Mouse (Mus musculus): ENCODE data around the gene Cabin1. TPM values are rescaled to one million over a fixed set of nuclear protein-coding genes. Genes with fewer than 3 reads are reported as not detected.

Cabin1 gene
- polyA plus RNA-seq, 2 experiments: 11.2 to 13.7 TPM

DNA sequence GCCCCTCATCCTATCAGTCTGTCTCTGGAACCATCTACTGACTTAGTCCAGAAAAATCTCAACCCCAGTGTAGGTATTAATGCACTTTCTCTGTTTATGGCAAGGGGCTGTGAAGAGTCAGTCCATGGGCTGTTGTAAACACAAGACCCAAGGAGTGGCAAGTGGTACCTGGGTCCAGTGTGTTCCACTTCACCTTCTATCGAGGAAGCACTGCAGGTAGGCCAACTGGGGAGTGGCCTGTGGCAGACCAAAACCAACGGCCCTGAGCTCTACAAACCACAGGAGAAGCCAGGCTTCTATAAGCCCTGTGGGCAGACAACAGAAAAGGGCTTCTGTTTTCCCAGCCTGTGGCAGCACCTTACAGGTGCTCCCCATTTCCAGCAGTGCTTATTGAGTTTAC lies 86.6 kb downstream of the Cabin1 start:
- no peak overlapping the region for H3K4me3 ChIP-seq (ENCODE audit: insufficient read depth in 1 of 2, low read depth in 2 of 2, low read length in 2 of 2)
- H3K4me1 ChIP-seq (replicated peaks; ENCODE audit: control insufficient read depth in 2 of 2, insufficient read depth in 2 of 2, low read length in 1 of 2): 0 out of 4 replicates have a peak, but pooled peaks cover 0 to 2% of the 10 kb centered on the region in 2 experiments
- no peak overlapping the region for H3K9ac ChIP-seq (replicated peaks)
- H3K27ac ChIP-seq: no peak overlapping the region
- peaks cover 6% of the 10 kb centered on the region for H3K36me3 ChIP-seq (replicated peaks; ENCODE audit: control insufficient read depth, insufficient read depth, low read depth)
- no peaks in the 10 kb centered on the region for H3K9me3 ChIP-seq (ENCODE audit: control insufficient read depth, low read length)
- no peak overlapping the region for H3K4me2 ChIP-seq (ENCODE audit: low read depth)
- DNase-seq (ENCODE audit: low read depth in 3 of 3, low spot score in 3 of 3) (no peak), ATAC-seq (ENCODE audit: insufficient read depth) (no peak)
- WGBS (ENCODE audit: insufficient replicate concordance): 75% methylated on average over 2 of the region's 2 CpGs
- H3K27me3 ChIP-seq (ENCODE audit: control insufficient read depth, insufficient read depth, low read length): no peaks in the 10 kb centered on the region
- TF ChIP-seq CTCF (IDR thresholded peaks at IDR 0.05; ENCODE audit: low read depth): no peak
- TF ChIP-seq EP300 (IDR thresholded peaks at IDR 0.05; ENCODE audit: low read depth): no peak

DNA sequence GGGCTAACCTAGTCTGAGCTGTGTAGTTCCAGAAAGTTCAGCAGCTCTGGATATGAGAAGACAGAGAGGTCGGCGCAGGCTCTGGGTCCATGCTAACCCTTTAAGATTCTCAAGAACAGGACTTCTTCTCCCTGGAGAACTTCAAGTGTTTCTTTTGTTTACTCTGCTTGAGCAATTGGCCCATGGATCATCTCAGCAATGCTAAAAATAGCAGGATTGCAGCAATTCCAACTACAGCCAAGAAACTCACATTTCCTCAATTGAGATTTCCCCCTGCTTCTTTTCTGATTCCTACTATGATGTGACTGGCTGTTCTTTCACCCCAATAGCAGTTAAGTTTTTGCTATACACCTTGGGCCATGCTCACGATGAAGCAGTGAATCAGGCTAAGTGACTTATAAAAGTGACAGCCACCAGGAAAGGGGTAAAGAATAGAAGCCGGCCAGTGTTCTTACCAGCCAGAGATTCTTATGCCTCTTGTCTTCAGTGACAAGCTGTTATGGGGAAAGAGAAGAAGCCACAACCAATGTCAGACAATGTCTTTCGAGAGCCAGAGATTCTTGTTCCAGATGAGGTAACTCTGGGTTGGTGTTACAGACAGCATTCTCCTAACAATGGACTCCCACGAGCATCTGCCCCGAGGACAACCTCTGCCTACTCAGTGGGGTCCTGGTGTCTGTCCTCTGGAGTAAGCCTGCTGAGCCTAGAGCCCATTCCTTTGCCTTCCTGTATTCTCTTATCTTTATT lies 87.1 kb downstream of the Cabin1 start:
- TF ChIP-seq EP300 (IDR thresholded peaks at IDR 0.05; ENCODE audit: low read depth) (no peak), CTCF (IDR thresholded peaks at IDR 0.05; ENCODE audit: low read depth) (no peak)
- Histone ChIP-seq H3K27me3 (ENCODE audit: control insufficient read depth, insufficient read depth, low read length) (no peaks in the 10 kb centered on the region), H3K9ac (replicated peaks) (no peak overlapping the region), H3K4me3 (ENCODE audit: insufficient read depth in 1 of 2, low read depth in 2 of 2, low read length in 2 of 2) (no peak overlapping the region), H3K9me3 (ENCODE audit: control insufficient read depth, low read length) (no peaks in the 10 kb centered on the region), H3K36me3 (replicated peaks; ENCODE audit: control insufficient read depth, insufficient read depth, low read depth) (peaks cover 4% of the 10 kb centered on the region; the same call in 1 of the 2 replicates), H3K4me2 (ENCODE audit: low read depth) (no peak overlapping the region), H3K4me1 (replicated peaks; ENCODE audit: control insufficient read depth in 2 of 2, insufficient read depth in 2 of 2, low read length in 1 of 2) (0 out of 4 replicates have a peak, but pooled peaks cover 0 to 2% of the 10 kb centered on the region in 2 experiments), H3K27ac (no peak overlapping the region)
- ATAC-seq (ENCODE audit: insufficient read depth) (no peak), DNase-seq (ENCODE audit: low read depth in 3 of 3, low spot score in 3 of 3) (no peak)
- 72% methylated on average over 7 of the region's 7 CpGs for WGBS (ENCODE audit: insufficient replicate concordance)

GRCm38 (mm10) chr10:75676286-75676685 lies 87.9 kb downstream of the Cabin1 start:
- Histone ChIP-seq H3K4me3 (ENCODE audit: insufficient read depth in 1 of 2, low read depth in 2 of 2, low read length in 2 of 2) (no peak overlapping the region), H3K27ac (no peak overlapping the region), H3K9ac (replicated peaks) (no peak overlapping the region), H3K36me3 (replicated peaks; ENCODE audit: control insufficient read depth, insufficient read depth, low read depth) (peaks cover 4% of the 10 kb centered on the region; the same call in 1 of the 2 replicates), H3K4me1 (replicated peaks; ENCODE audit: control insufficient read depth in 2 of 2, insufficient read depth in 2 of 2, low read length in 1 of 2) (0 out of 4 replicates have a peak, but pooled peaks cover 0 to 2% of the 10 kb centered on the region in 2 experiments), H3K27me3 (ENCODE audit: control insufficient read depth, insufficient read depth, low read length) (no peaks in the 10 kb centered on the region), H3K9me3 (ENCODE audit: control insufficient read depth, low read length) (no peaks in the 10 kb centered on the region), H3K4me2 (ENCODE audit: low read depth) (no peak overlapping the region)
- TF ChIP-seq CTCF (IDR thresholded peaks at IDR 0.05; ENCODE audit: low read depth) (no peak), EP300 (IDR thresholded peaks at IDR 0.05; ENCODE audit: low read depth) (no peak)
- 73% methylated on average over 2 of the region's 2 CpGs for WGBS (ENCODE audit: insufficient replicate concordance)
- ATAC-seq (ENCODE audit: insufficient read depth) (no peak), DNase-seq (ENCODE audit: low read depth in 3 of 3, low spot score in 3 of 3) (no peak)

GRCm38 (mm10) chr10:75675594-75675993 lies 88.5 kb downstream of the Cabin1 start:
- Histone ChIP-seq H3K9me3 (ENCODE audit: control insufficient read depth, low read length) (no peaks in the 10 kb centered on the region), H3K27me3 (ENCODE audit: control insufficient read depth, insufficient read depth, low read length) (no peaks in the 10 kb centered on the region), H3K4me1 (replicated peaks; ENCODE audit: control insufficient read depth in 2 of 2, insufficient read depth in 2 of 2, low read length in 1 of 2) (0 out of 4 replicates have a peak, but pooled peaks cover 0 to 2% of the 10 kb centered on the region in 2 experiments), H3K27ac (no peak overlapping the region), H3K4me3 (ENCODE audit: insufficient read depth in 1 of 2, low read depth in 2 of 2, low read length in 2 of 2) (no peak overlapping the region), H3K36me3 (replicated peaks; ENCODE audit: control insufficient read depth, insufficient read depth, low read depth) (peaks cover 4% of the 10 kb centered on the region; the same call in 1 of the 2 replicates), H3K4me2 (ENCODE audit: low read depth) (no peak overlapping the region), H3K9ac (replicated peaks) (no peak overlapping the region)
- 77% methylated on average over 8 of the region's 8 CpGs for WGBS (ENCODE audit: insufficient replicate concordance)
- TF ChIP-seq EP300 (IDR thresholded peaks at IDR 0.05; ENCODE audit: low read depth) (no peak), CTCF (IDR thresholded peaks at IDR 0.05; ENCODE audit: low read depth) (no peak)
- ATAC-seq (ENCODE audit: insufficient read depth): no peak
- DNase-seq (ENCODE audit: low read depth in 3 of 3, low spot score in 3 of 3): no peak

GRCm38 (mm10) chr10:75669936-75670335 lies 94.2 kb downstream of the Cabin1 start:
- ATAC-seq (ENCODE audit: insufficient read depth) (no peak), DNase-seq (ENCODE audit: low read depth in 3 of 3, low spot score in 3 of 3) (no peak)
- H3K27me3 ChIP-seq (ENCODE audit: control insufficient read depth, insufficient read depth, low read length): peaks cover 15% of the 10 kb centered on the region
- no peak overlapping the region for H3K4me2 ChIP-seq (ENCODE audit: low read depth)
- TF ChIP-seq EP300 (IDR thresholded peaks at IDR 0.05; ENCODE audit: low read depth): no peak
- TF ChIP-seq CTCF (IDR thresholded peaks at IDR 0.05; ENCODE audit: low read depth): no peak
- WGBS (ENCODE audit: insufficient replicate concordance): 90% methylated on average over 1 of the region's 1 CpGs
- H3K36me3 ChIP-seq (replicated peaks; ENCODE audit: control insufficient read depth, insufficient read depth, low read depth): no peaks in the 10 kb centered on the region; the same call in none of the 2 replicates
- H3K9ac ChIP-seq (replicated peaks): no peak overlapping the region
- peaks cover 0 to 2% of the 10 kb centered on the region in 2 experiments; a peak in 3 of 4 replicates for H3K4me1 ChIP-seq (replicated peaks; ENCODE audit: control insufficient read depth in 2 of 2, insufficient read depth in 2 of 2, low read length in 1 of 2)
- H3K4me3 ChIP-seq (ENCODE audit: insufficient read depth in 1 of 2, low read depth in 2 of 2, low read length in 2 of 2): no peak overlapping the region
- no peaks in the 10 kb centered on the region for H3K9me3 ChIP-seq (ENCODE audit: control insufficient read depth, low read length)
- H3K27ac ChIP-seq: no peak overlapping the region
